Mouse (Mus musculus) right cerebral cortex, postnatal 36 days (tissue): ENCODE measurements around the gene Prrc2a.

ENCODE experiments used
- DNase-seq, 2 experiments: peaks; one replicate each; pipeline ENCODE4 v3.0.0; 2022; ENCODE audit warnings: low spot score in 2 of 2, mixed read lengths in 1 of 2

Gene Prrc2a

DNA sequence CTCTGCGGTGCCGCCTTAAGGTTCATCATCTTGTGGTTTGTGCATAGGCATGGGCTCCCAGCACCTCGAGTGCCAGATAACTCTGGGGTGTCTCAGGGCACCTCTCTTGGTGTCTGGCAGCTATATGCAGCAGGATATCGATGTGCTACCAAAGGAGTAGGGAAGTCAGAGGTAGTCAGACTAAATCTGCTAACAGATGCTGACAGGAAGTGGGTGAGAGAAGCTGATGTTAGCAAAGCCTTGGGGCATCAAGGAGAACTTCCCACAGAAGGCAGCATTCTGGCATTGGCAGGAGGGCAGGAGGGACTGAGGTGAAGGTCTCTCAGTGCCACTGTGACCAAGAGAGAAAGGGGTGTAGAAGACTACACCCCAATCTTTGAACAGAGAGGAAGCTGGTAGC, 25.4 kb upstream of the Prrc2a start:
- no peak for DNase-seq

- no peak for DNase-seq
These were observed 24.5 kb upstream of the Prrc2a start for GRCm38 (mm10) chr17:35189186-35189585.

DNA sequence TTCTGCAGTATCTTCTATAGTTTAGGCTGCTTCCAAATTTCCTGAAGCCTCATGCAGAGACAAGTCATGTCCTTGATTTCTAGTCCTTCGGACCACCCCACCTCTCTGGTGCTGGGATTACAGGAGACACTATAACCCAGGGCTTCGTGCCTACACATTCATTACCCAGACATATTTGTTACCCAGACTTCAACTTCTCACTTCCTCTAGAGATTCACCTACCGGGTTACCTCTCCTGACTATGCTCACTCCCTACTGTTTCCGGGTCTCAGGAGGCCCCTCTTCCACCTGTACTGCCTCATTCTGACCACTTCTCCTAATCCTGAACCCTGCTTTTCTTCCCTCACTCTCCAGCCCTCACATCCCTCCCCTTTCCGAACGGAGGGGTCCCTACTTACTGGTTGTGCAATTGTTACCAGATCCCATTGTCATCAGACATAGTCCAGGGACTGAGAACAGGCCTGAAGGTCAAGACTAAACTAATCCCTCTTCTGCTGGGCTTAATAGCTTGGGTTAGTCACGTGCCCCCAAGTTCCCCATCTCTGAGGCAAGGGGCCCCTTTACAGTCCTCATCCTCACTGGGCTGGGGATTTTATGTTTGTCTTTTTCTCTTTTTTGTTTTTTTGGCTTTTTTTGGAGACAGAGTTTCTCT, 23.4 kb upstream of the Prrc2a start, which contains the start of gene Lst1:
Lst1 (minus strand) TSS at position 481 of the 652 bp plus-strand sequence.
- DNase-seq = no peak

- no peak for DNase-seq
These were observed 22.6 kb upstream of the Prrc2a start for GRCm38 (mm10) chr17:35187345-35187744.

DNA sequence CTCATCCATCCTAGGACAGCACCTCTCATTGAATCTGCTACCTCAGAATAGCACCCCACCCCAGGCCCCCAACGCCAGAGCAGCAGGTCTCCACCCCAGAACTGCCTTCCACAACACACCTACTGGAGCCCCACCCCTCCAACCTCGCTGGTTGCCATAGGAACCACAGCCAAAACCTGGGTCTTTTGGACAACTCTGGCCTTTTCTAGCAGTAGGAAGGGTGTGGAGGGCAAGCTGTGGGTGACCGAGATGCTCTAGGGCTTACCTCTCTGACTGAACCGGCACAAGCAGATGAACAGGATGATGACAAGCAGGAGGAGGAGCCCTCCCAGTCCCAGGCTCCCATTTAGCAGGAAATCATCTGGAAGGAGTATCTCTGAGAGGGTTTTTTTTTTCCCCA, 22.0 kb upstream of the Prrc2a start:
- DNase-seq = no peak

GRCm38 (mm10) chr17:35185639-35186611, 21.2 kb upstream of the Prrc2a start:
- DNase-seq = no peak

- DNase-seq = no peak
These were observed 15.4 kb upstream of the Prrc2a start for GRCm38 (mm10) chr17:35180093-35180492.

DNA sequence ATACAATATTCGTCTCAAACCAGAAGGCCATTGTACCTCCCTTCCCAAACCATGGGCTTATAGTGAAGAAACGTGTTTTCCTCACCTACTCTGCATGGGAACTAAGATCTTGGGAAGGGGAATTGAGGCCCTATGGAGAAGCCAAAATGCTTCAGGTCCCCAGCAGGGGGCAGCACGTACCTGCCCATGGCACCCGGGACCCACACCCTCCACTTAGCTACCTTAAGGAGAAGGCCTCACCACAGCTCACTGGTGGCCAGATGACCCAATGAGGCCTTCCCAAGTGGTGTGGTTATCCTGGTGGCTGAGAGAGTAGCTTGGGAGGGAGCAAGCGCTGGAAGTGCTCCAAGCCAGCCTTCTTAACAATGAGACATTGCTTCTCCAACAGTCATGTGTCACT, 13.8 kb upstream of the Prrc2a start:
- DNase-seq = no peak

DNA sequence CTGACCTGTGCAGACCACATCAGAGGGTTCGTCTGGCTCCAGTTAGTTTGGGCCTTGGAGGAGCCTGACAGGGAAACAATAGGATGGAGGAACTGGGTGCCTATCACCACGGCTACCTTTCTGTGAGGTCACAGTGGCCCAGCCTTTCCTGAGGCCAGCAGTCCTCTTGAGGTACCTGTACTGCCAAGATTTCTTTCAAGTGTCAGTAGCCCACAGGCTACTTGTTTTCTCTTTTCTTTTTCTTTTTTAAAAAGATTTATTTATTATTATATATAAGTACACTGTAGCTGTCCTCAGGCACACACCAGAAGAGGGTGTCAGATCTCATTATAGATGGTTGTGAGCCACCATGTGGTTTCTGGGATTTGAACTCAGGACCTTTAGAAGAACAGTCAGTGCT, 11.3 kb upstream of the Prrc2a start, which contains the start of gene Aif1:
Aif1 (minus strand) TSS at position 101 of the 400 bp plus-strand sequence.
- no peak for DNase-seq

- no peak for DNase-seq
These were observed 10.7 kb upstream of the Prrc2a start for GRCm38 (mm10) chr17:35175382-35175781.

GRCm38 (mm10) chr17:35174201-35174977, 9.7 kb upstream of the Prrc2a start:
- DNase-seq = no peak

DNA sequence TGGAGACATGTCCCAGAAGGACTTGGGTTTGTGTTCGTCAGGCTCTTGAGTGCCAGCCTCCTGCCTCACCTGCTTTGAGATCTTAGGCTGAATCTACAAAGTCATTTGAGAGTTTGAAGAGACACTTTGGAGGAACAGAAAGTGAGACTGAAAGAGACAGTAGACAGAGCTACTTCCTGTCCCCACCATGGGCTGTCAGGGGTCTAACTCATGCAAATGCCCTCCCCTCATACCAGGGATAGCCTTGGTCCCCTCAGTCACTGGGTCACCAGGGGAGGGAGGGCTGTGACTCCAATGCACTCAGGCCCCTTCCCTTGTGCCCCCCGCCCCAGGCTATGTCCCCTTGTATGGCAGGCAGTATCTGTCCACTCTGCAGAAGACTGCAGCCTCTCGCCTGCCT, 8.6 kb upstream of the Prrc2a start:
- no peak for DNase-seq

GRCm38 (mm10) chr17:35172445-35173234, 7.9 kb upstream of the Prrc2a start:
- DNase-seq = peak in 1 of 2 experiments; percentile 57

- no peak for DNase-seq
These were observed 4.0 kb upstream of the Prrc2a start for GRCm38 (mm10) chr17:35168541-35169207.

- no peak for DNase-seq
These were observed 3.1 kb upstream of the Prrc2a start for GRCm38 (mm10) chr17:35167794-35168193.

DNA sequence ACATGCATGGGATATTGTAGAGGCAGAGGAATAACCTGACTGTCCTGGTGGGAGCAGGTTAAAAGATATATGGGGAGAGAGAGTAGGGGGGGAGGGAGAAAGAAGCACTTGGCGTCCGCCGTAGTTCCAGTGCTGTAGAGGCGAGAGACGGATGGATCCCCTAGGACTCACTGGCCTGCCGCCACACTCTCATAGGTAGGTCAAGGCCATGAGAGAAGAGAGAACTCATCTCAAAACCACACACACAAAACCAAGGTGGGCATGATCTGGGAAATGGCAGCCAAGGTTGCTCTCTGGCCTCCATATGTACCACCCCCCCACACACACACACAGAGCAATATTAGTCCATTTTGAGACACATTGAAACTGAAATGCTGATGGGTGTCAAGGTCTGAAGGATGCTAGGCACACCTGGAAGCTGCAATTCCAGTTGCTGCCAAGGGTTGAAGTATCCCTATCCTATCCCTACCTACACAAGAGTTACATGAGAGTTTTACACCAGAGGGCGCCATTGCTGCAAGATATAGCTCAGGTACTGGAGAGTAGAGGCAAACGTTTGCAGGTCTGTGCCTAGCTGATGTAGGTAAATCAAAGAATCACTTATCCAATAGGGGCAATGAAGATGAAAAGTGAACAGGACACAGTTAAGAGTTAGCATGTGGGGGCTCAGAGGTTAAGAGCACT, 1.8 kb upstream of the Prrc2a start:
- DNase-seq = peak in 1 of 2 experiments; percentile 54

- DNase-seq = no peak
These were observed 906 bp upstream of the Prrc2a start for GRCm38 (mm10) chr17:35165451-35166155.

DNA sequence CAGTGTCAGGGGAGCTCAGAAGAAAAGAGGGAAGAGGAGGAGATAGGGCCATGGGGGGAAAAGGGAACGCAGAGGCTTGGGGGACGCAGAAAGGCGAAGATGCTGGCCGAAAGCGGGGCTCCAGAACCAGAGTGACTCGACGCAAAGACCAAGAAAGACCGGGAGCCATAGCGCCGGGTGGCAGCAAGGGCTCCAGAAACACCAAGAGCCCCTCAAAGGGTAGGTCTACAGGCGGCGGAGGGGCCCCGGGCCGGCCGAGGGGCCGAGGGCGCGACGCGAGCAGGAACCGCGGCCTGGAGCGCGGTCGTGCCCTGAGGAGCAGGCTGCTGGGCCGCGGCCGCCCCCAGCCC, 504 bp downstream of the Prrc2a start:
- DNase-seq = no peak

GRCm38 (mm10) chr17:35163326-35164081, 1.2 kb downstream of the Prrc2a start:
- DNase-seq = no peak
